Mouse (Mus musculus): ENCODE measurements at regions not wholly inside any gene's neighbourhood (a gene's known extent, or its start where the extent isn't known, plus 50 kb on each side); places are given as distances from the start of the nearest gene placed in this dataset.
A peak's percentile ranks its signal among the peaks of the same experiment; 100 is the strongest.

GRCm38 (mm10) chr19:21913005-21913670 lies 135.0 kb downstream of the Cemip2 start:
- no peak for DNase-seq (ENCODE audit: extremely low read depth, insufficient read length, low spot score)

GRCm38 (mm10) chr19:21913748-21914611 lies 135.8 kb downstream of the Cemip2 start:
- DNase-seq (ENCODE audit: extremely low read depth, insufficient read length, low spot score) = no peak

GRCm38 (mm10) chr19:21914658-21915057 lies 136.5 kb downstream of the Cemip2 start:
- DNase-seq (ENCODE audit: extremely low read depth, insufficient read length, low spot score) = no peak

- DNase-seq (ENCODE audit: extremely low read depth, insufficient read length, low spot score) = no peak
These were observed 140.0 kb downstream of the Cemip2 start for GRCm38 (mm10) chr19:21918113-21918512.

GRCm38 (mm10) chr19:21919074-21919473 lies 140.9 kb downstream of the Cemip2 start:
- DNase-seq (ENCODE audit: extremely low read depth, insufficient read length, low spot score) = no peak

- DNase-seq (ENCODE audit: extremely low read depth, insufficient read length, low spot score) = no peak
These were observed 162.0 kb downstream of the Cemip2 start for GRCm38 (mm10) chr19:21940114-21940513.

GRCm38 (mm10) chr19:21941720-21942119 lies 163.6 kb downstream of the Cemip2 start:
- no peak for DNase-seq (ENCODE audit: extremely low read depth, insufficient read length, low spot score)

- no peak for DNase-seq (ENCODE audit: extremely low read depth, insufficient read length, low spot score)
These were observed 164.1 kb downstream of the Cemip2 start for GRCm38 (mm10) chr19:21942286-21942685.

GRCm38 (mm10) chr19:21943407-21943806 lies 165.3 kb downstream of the Cemip2 start:
- DNase-seq (ENCODE audit: extremely low read depth, insufficient read length, low spot score) = no peak

- peak; percentile 47 for DNase-seq (ENCODE audit: extremely low read depth, insufficient read length, low spot score)
These were observed 168.2 kb downstream of the Cemip2 start for GRCm38 (mm10) chr19:21946262-21946922.

- no peak for DNase-seq (ENCODE audit: extremely low read depth, insufficient read length, low spot score)
These were observed 169.9 kb downstream of the Cemip2 start for GRCm38 (mm10) chr19:21948030-21948429.

GRCm38 (mm10) chr19:21962635-21963034 lies 176.2 kb upstream of the Trpm3 start:
- DNase-seq (ENCODE audit: extremely low read depth, insufficient read length, low spot score) = no peak

- no peak for DNase-seq (ENCODE audit: extremely low read depth, insufficient read length, low spot score)
These were observed 149.0 kb upstream of the Trpm3 start for GRCm38 (mm10) chr19:21989857-21990256.

- no peak for DNase-seq (ENCODE audit: extremely low read depth, insufficient read length, low spot score)
These were observed 147.9 kb upstream of the Trpm3 start for GRCm38 (mm10) chr19:21990970-21991369.

GRCm38 (mm10) chr19:21991413-21991812 lies 147.4 kb upstream of the Trpm3 start:
- no peak for DNase-seq (ENCODE audit: extremely low read depth, insufficient read length, low spot score)

- DNase-seq (ENCODE audit: extremely low read depth, insufficient read length, low spot score) = no peak
These were observed 139.2 kb upstream of the Trpm3 start for GRCm38 (mm10) chr19:21999621-22000020.

- DNase-seq (ENCODE audit: extremely low read depth, insufficient read length, low spot score) = no peak
These were observed 130.6 kb upstream of the Trpm3 start for GRCm38 (mm10) chr19:22008053-22008935.

GRCm38 (mm10) chr19:22010239-22010638 lies 128.6 kb upstream of the Trpm3 start:
- no peak for DNase-seq (ENCODE audit: extremely low read depth, insufficient read length, low spot score)

- no peak for DNase-seq (ENCODE audit: extremely low read depth, insufficient read length, low spot score)
These were observed 122.8 kb upstream of the Trpm3 start for GRCm38 (mm10) chr19:22015854-22016610.

- no peak for DNase-seq (ENCODE audit: extremely low read depth, insufficient read length, low spot score)
These were observed 121.4 kb upstream of the Trpm3 start for GRCm38 (mm10) chr19:22017425-22017824.
